Mouse (Mus musculus) Muller cell, postnatal 12 days (primary cell): ENCODE measurements around the gene Dennd5a.

Source experiments
- DNase-seq: peaks from one replicate; pipeline ENCODE4 v3.0.0-alpha.2; 2015; ENCODE audit errors: inconsistent ontology term

Gene Dennd5a

GRCm38 (mm10) chr7:109963707-109964106, 3.4 kb upstream of the Dennd5a start:
- DNase-seq: no peak

GRCm38 (mm10) chr7:109962596-109962995, 2.3 kb upstream of the Dennd5a start:
- no peak for DNase-seq

- DNase-seq: no peak
Observed at GRCm38 (mm10) chr7:109961570-109961969, 1.3 kb upstream of the Dennd5a start.

GRCm38 (mm10) chr7:109960613-109961154, 414 bp upstream of the Dennd5a start:
- no peak for DNase-seq

GRCm38 (mm10) chr7:109958843-109959715, 1.2 kb downstream of the Dennd5a start:
- DNase-seq: peak; percentile 27

- DNase-seq: no peak
Observed at GRCm38 (mm10) chr7:109957996-109958789, 2.1 kb downstream of the Dennd5a start.

- no peak for DNase-seq
Observed at GRCm38 (mm10) chr7:109954622-109955401, 5.5 kb downstream of the Dennd5a start.

GRCm38 (mm10) chr7:109951297-109951696, 9.0 kb downstream of the Dennd5a start:
- no peak for DNase-seq

- DNase-seq: no peak
Observed at GRCm38 (mm10) chr7:109944421-109945034, 15.7 kb downstream of the Dennd5a start.

- no peak for DNase-seq
Observed at GRCm38 (mm10) chr7:109929628-109930027, 30.6 kb downstream of the Dennd5a start.

- no peak for DNase-seq
Observed at GRCm38 (mm10) chr7:109928365-109928764, 31.9 kb downstream of the Dennd5a start.

GRCm38 (mm10) chr7:109924965-109925364, 35.3 kb downstream of the Dennd5a start:
- no peak for DNase-seq

GRCm38 (mm10) chr7:109922889-109923288, 37.4 kb downstream of the Dennd5a start:
- no peak for DNase-seq

- DNase-seq: no peak
Observed at GRCm38 (mm10) chr7:109906165-109906564, 54.1 kb downstream of the Dennd5a start.

GRCm38 (mm10) chr7:109900921-109901320, 59.3 kb downstream of the Dennd5a start:
- no peak for DNase-seq

- peak; percentile 35 for DNase-seq
Observed at GRCm38 (mm10) chr7:109898911-109899310, 61.4 kb downstream of the Dennd5a start.

GRCm38 (mm10) chr7:109892530-109892929, 67.7 kb downstream of the Dennd5a start:
- DNase-seq: peak; percentile 58

GRCm38 (mm10) chr7:109891786-109892185, 68.5 kb downstream of the Dennd5a start:
- DNase-seq: no peak

- no peak for DNase-seq
Observed at GRCm38 (mm10) chr7:109890256-109890655, 70.0 kb downstream of the Dennd5a start.

- DNase-seq: no peak
Observed at GRCm38 (mm10) chr7:109889300-109889699, 71.0 kb downstream of the Dennd5a start.

- DNase-seq: no peak
Observed at GRCm38 (mm10) chr7:109886249-109886648, 74.0 kb downstream of the Dennd5a start.
